In genomic region chr12:85305247-85305892, GRCm38 (mm10) we compare ENCODE assay signal across 8 mouse cellular contexts. TPM values are rescaled to one million over a fixed set of nuclear protein-coding genes. Genes with fewer than 3 reads are reported as not detected.
DNase-seq lines count a peak whose midpoint lies in the region; ATAC-seq lines count a peak whose summit lies in the region.

No protein-coding gene starts in this region.

- H3K9me3 ChIP-seq in embryonic facial prominence, embryonic 14.5 days (ENCODE audit: control insufficient read depth, low read length), result no peaks in the 10 kb centered on the region
- H3K9me3 ChIP-seq in heart, embryonic 10.5 days, result no peaks in the 10 kb centered on the region
- H3K9me3 ChIP-seq in kidney, embryonic 16.5 days (ENCODE audit: low read length), result no peaks in the 10 kb centered on the region

- peak; percentile 67 for ATAC-seq in embryonic facial prominence, embryonic 14.5 days (ENCODE audit: low read depth)
- ATAC-seq in kidney, embryonic 16.5 days (ENCODE audit: low FRiP score, low TSS enrichment), result peak; percentile 52

- 0 out of 2 replicates have a peak overlapping the region, but pooled peaks have one; percentile 30 for H3K27ac ChIP-seq in embryonic facial prominence, embryonic 14.5 days (replicated peaks; ENCODE audit: low read depth, low read length)
- H3K27ac ChIP-seq in heart, embryonic 10.5 days, result peak overlapping the region; percentile 47; the same call in 1 of the 2 replicates
- peak overlapping the region; percentile 4; the same call in 1 of the 2 replicates for H3K27ac ChIP-seq in kidney, embryonic 16.5 days (ENCODE audit: low read length)

- no peak overlapping the region for H3K4me3 ChIP-seq in embryonic facial prominence, embryonic 14.5 days (ENCODE audit: low read depth, low read length)
- peak overlapping the region; percentile 30; the same call in 1 of the 2 replicates for H3K4me3 ChIP-seq in heart, embryonic 10.5 days
- no peak overlapping the region for H3K4me3 ChIP-seq in kidney, embryonic 16.5 days (ENCODE audit: low read length)

- no peaks in the 10 kb centered on the region for H3K4me1 ChIP-seq in embryonic facial prominence, embryonic 14.5 days (ENCODE audit: control insufficient read depth, insufficient read depth, low read length)
- H3K4me1 ChIP-seq in heart, embryonic 10.5 days, result peaks cover 6% of the 10 kb centered on the region; the same call in 1 of the 2 replicates
- no peaks in the 10 kb centered on the region; the same call in 1 of the 2 replicates for H3K4me1 ChIP-seq in kidney, embryonic 16.5 days (ENCODE audit: insufficient read depth, low read length)

- H3K27me3 ChIP-seq in embryonic facial prominence, embryonic 14.5 days (replicated peaks; ENCODE audit: control insufficient read depth, insufficient read depth, low read length), result no peaks in the 10 kb centered on the region
- H3K27me3 ChIP-seq in heart, embryonic 10.5 days (ENCODE audit: insufficient read depth, poor library complexity, severe bottlenecking), result no peaks in the 10 kb centered on the region
- H3K27me3 ChIP-seq in kidney, embryonic 16.5 days (ENCODE audit: insufficient read depth, low read length), result no peaks in the 10 kb centered on the region

- peaks cover 96% of the 10 kb centered on the region for H3K36me3 ChIP-seq in embryonic facial prominence, embryonic 14.5 days (ENCODE audit: control insufficient read depth, insufficient read depth, low read length)
- peaks cover 98% of the 10 kb centered on the region for H3K36me3 ChIP-seq in heart, embryonic 10.5 days
- H3K36me3 ChIP-seq in kidney, embryonic 16.5 days (ENCODE audit: insufficient read depth, low read length), result peaks cover 89% of the 10 kb centered on the region

- 0 out of 2 replicates have a peak overlapping the region, but pooled peaks have one; percentile 14 for H3K9ac ChIP-seq in embryonic facial prominence, embryonic 14.5 days (ENCODE audit: low read depth, low read length)
- peak overlapping the region; percentile 3; the same call in 1 of the 2 replicates for H3K9ac ChIP-seq in kidney, embryonic 16.5 days (replicated peaks; ENCODE audit: low read length)

- H3K4me2 ChIP-seq in embryonic facial prominence, embryonic 14.5 days (ENCODE audit: low read depth, low read length), result no peak overlapping the region
- H3K4me2 ChIP-seq in kidney, embryonic 16.5 days (replicated peaks; ENCODE audit: low read depth, low read length), result no peak overlapping the region

- peak; percentile 86 to 87 for DNase-seq in B cell, adult 2 months
- peak; percentile 45 to 77 for DNase-seq in adrenal gland, postnatal 4 days (ENCODE audit: low spot score in 2 of 2)
- peak; percentile 92 for DNase-seq in embryonic facial prominence, embryonic 14.5 days (ENCODE audit: low spot score)
- DNase-seq in heart, embryonic 10.5 days (ENCODE audit: low spot score), result peak; percentile 84
- DNase-seq in liver, result peak; percentile 83
- DNase-seq in monocyte, adult 2 months (ENCODE audit: low read depth in 1 of 2, low spot score in 2 of 2), result peak; percentile 55 to 76
- peak; percentile 73 to 76 for DNase-seq in spleen, postnatal 36 days (ENCODE audit: low spot score in 2 of 2)

- 49% methylated on average over 15 of the region's 16 CpGs for WGBS in embryonic facial prominence, embryonic 14.5 days
- 44% methylated on average over 16 of the region's 16 CpGs for WGBS in heart, embryonic 10.5 days
- WGBS in kidney, embryonic 16.5 days, result 36% methylated on average over 16 of the region's 16 CpGs

RNA-seq across cellular contexts. Expression of gene Zc2hc1c, which starts 17.0 kb away (rescaled TPM):
- total RNA-seq in adrenal gland, postnatal 4 days (2021), result 1 to 10 TPM; 1.4 to 2.0 TPM
- 1.4 and 1.8 TPM in 2 replicates for polyA plus RNA-seq in embryonic facial prominence, embryonic 14.5 days (2014; fragmentation: Nextera tagmentation; extraction: Ambion mirVana)
- 0.82 and 0.85 TPM in 2 replicates for polyA plus RNA-seq in heart, embryonic 10.5 days (2016; fragmentation: Nextera tagmentation; extraction: Ambion mirVana)
- polyA plus RNA-seq in kidney, embryonic 16.5 days (2015; fragmentation: Nextera tagmentation; extraction: Ambion mirVana), result 4.1 and 4.4 TPM in 2 replicates

RNA-seq across cellular contexts. Expression of gene Acyp1, which starts 17.1 kb away (rescaled TPM):
- 10 to 100 TPM; 29.3 to 38.6 TPM for total RNA-seq in adrenal gland, postnatal 4 days (2021)
- 39.8 and 49.1 TPM in 2 replicates for polyA plus RNA-seq in embryonic facial prominence, embryonic 14.5 days (2014; fragmentation: Nextera tagmentation; extraction: Ambion mirVana)
- polyA plus RNA-seq in heart, embryonic 10.5 days (2016; fragmentation: Nextera tagmentation; extraction: Ambion mirVana), result 65.3 and 75.4 TPM in 2 replicates
- polyA plus RNA-seq in kidney, embryonic 16.5 days (2015; fragmentation: Nextera tagmentation; extraction: Ambion mirVana), result 57.4 and 57.5 TPM in 2 replicates

RNA-seq across cellular contexts. Expression of gene Nek9, which starts 33.8 kb away (rescaled TPM):
- total RNA-seq in adrenal gland, postnatal 4 days (2021), result 10 to 100 TPM; 76.7 to 77.0 TPM
- polyA plus RNA-seq in embryonic facial prominence, embryonic 14.5 days (2014; fragmentation: Nextera tagmentation; extraction: Ambion mirVana), result 19.4 and 21.2 TPM in 2 replicates
- polyA plus RNA-seq in heart, embryonic 10.5 days (2016; fragmentation: Nextera tagmentation; extraction: Ambion mirVana), result 24.3 and 24.6 TPM in 2 replicates
- 20.7 and 23.9 TPM in 2 replicates for polyA plus RNA-seq in kidney, embryonic 16.5 days (2015; fragmentation: Nextera tagmentation; extraction: Ambion mirVana)

RNA-seq across cellular contexts. Expression of gene Mlh3, which starts 35.0 kb away (rescaled TPM):
- total RNA-seq in adrenal gland, postnatal 4 days (2021), result 10 to 100 TPM; 11.9 to 12.9 TPM
- polyA plus RNA-seq in embryonic facial prominence, embryonic 14.5 days (2014; fragmentation: Nextera tagmentation; extraction: Ambion mirVana), result 8.3 and 9.0 TPM in 2 replicates
- polyA plus RNA-seq in heart, embryonic 10.5 days (2016; fragmentation: Nextera tagmentation; extraction: Ambion mirVana), result 6.8 and 7.0 TPM in 2 replicates
- polyA plus RNA-seq in kidney, embryonic 16.5 days (2015; fragmentation: Nextera tagmentation; extraction: Ambion mirVana), result 9.7 and 10.9 TPM in 2 replicates
